Mouse (Mus musculus) kidney, adult 18-20 months (tissue): ENCODE data around the gene Morc2a.

Experiments used
- DNase-seq: peaks from one replicate; pipeline ENCODE4 v3.0.0; 2021

Morc2a gene

DNA sequence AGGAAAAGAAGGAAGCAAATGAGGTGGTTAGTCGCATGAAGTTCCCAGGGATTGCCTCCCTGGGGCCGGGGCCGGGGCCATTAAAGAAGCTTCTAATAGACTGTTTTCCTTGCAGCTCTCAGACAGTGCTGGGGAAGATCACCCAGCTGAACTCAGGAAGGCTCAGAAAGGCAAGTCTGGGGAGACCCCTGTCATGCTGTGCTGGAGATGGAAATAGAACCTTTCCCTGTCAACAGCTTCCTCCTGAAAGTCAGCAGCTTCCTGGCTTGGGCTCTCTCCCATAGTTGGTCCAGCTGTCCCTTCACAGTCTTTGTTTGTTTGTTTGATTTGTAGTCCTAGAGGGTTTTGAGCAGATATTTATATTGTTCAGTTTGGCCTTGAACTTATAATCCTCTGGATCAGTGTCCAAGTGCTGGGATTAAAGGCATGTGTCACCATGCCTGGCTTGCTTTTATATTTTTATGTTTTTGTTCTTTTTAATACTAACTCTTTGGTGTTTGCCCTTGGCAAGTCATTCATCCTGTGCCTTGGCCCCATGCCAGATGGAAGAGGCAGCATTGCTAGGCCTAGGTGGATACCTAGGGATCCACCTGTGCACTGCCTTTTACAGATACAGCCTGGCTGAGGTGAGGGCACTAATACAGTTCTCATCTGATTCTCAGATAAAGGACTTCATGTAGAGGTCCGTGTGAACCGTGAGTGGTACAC lies 35.9 kb downstream of the Morc2a start:
- DNase-seq = peak; percentile 25

DNA sequence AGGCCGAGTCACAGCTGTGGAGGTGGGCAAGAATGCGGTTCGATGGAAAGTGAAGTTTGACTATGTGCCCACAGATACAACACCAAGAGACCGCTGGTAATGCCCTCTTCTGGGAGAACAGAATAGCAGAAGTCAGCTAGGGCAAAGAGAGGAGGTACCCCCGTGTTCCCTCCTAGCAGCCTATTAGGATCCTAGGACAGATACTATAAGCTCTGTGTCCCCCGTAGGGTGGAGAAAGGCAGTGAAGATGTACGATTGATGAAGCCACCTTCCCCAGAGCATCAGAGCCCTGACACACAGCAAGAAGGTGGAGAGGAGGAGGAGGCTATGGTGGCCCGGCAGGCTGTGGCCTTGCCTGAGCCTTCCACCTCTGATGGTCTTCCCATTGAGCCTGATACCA lies 36.4 kb downstream of the Morc2a start:
- DNase-seq = no peak

DNA sequence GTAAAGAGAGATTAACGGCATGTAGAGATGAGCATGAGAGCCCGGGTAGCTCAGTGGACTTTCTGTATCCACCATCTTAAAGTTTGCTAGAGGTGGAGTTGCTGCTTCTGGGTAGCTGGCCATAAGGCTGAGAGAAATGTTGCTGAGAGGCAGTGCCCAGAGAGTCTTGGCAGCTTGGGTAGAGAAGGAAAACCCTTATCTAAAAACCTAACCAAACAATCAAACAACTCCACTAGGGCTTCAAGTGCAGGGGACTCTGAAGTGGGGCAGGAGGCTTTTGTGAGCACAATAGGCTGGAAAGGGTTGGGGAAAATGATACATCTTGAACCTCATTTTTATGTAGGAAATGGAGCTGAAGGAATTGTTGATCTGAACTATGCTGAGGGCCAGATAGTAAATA lies 37.3 kb downstream of the Morc2a start:
- DNase-seq = no peak

DNA sequence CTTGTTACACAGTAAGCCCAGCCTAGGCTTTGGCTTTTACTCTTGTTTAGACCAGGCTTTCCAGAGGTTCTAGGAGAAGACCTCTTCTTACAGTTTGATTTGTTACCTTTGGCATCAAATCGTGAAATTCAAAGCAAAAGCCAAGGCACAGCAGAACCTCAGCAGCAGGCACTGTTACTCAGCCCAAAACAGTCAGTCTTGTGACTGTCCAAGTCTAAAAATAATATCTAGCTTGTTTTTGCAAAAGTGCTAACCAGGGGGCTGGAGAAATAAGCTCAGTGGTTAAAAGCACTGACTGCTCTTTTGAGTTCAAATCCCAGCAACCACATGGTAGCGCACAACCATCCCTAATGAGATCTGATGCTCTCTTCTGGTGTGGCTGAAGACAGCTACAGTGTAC lies 37.9 kb downstream of the Morc2a start:
- DNase-seq = no peak

DNA sequence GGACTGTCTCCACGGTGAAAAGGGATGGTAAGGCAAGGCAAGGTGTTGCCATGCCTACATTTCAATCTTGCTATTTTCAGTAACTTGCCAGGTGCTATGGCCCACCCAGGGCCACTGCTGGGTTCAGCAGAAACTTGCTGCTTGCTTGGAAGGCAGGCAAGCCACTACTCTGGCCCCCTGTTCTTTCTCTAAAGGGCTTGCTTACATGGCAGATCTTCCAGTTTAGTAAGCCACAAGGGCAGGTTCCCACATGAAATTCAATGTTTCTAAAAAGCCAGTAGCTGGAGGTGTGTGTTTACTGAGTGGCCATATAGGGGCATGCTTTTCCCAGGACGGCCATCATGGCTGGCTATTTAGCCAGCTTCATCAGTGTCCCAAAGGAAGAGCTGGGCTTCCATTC lies 42.8 kb downstream of the Morc2a start:
- DNase-seq = no peak

DNA sequence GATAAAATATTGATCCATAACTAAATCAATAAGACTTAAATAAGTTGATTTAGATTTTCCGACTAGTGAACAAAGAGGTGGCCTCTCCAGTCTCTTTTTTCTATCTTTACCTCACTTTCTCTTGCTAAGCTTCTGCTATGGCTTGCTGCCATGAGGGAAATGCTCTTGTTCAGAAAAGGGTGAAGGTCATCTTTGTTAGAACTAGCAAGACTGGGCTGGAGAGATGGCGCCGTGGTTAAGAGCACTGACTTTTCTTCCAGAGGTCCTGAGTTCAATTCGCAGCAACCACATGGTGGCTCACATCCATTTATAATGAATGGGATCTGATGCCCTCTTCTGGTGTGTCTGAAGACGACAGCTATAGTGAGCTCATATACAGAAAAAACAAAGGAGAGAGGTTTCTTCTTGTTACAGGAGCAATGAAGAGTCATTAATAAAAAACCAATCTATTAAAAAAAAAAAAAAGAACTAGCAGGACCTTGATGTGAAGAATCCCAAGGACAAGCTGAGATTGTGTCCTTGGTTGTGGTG lies 47.2 kb downstream of the Morc2a start:
- no peak for DNase-seq

DNA sequence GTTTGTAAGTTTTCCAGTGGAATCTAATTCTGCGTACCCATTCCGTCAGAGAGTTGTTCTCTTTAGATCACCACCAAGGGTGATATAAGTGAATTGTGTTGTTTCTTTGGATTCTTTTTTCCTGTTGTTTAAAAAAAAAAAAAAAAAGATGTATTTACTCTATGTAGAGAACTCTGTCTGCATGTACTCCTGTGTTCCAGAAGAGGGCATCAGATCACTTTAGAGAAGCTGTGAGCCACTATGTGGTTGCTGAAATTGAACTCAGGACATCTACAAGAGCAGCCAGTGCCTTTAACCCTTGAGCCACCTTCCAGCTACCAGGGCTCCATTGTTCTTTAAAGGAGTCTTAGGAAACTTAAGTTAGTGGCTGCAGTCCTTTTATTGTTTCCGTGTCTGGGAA lies 48.5 kb downstream of the Morc2a start:
- no peak for DNase-seq

DNA sequence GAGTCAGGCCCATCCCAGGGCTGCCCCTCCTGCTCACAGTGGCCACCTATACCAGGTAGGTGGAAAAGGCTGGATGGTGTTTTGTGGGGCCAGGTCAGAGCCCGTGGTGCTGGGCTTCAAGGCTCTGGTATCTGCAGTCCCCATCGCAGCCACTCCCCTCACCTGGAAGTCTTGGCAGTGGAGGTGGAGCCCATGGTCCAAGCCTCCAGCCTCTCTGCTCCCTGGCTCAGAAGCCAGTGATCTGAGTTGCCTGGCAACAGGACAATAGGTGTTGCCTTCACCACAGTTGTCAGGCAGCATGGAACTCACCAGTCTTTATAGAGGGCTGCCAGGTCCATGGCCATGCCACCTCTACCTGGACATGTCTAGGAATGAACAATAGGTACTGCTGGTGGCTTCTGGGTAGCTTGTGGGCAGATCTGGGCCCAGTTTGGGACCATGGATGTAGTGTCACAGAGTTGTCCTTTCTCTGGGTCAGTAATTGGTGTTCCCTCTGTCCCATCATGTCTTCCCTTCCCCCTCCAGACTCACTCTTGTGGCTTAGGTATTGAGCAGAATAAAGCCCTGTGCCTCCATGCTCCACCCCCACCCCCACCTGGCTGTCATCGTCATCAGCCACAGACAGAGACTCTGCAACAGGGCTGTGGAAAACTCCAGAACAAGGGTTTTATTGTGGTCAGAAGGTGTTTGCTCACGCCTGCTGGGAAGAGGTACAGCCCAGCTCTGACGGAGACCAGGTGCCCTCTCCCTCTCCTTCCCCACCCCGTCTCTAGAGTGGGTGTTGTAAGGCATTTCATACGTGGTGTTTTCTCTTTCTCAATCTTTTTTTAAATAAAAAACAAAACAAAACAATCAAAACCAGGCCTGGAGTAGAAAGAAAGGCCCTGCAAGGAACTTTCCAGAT lies 54.4 kb downstream of the Morc2a start:
- no peak for DNase-seq

DNA sequence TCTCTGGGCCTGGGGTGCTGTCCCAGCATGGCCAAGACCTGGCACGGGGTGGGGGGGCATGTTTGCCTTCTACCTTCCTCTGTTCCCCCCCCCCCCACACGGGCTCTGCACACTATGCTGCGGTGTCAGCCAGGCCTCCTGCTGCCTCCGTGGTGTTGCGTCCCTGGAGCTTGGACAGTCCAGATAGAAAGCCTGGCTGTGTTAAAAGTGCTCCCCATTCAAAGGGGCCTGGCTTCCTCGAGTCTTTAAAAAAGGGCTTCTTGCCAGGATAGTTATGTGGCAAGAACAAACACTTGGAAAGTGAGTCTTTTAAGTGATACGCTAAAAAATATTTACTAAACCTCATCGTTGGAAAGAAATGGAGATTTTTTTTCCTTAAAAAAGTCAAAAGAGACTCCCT lies 55.4 kb downstream of the Morc2a start:
- no peak for DNase-seq

DNA sequence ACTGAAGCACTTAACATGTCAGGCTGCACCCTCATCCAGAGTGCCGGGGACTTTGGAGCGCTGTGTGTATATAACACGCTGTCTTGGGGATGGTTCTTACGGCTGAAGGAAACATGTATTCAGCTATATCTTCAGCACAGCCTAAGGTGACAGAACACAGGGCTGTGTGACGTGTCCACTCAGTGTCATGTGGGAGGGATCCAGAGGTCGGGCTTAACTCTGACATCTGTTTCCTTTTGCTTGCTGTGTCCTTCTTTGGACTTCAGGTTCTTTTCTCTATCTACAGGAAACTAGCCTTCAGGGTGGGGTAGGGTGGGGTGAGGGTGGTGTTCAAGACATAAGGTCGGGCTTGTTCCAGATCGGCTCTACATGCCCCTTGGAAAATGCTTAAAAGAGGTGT lies 58.1 kb downstream of the Morc2a start:
- no peak for DNase-seq

DNA sequence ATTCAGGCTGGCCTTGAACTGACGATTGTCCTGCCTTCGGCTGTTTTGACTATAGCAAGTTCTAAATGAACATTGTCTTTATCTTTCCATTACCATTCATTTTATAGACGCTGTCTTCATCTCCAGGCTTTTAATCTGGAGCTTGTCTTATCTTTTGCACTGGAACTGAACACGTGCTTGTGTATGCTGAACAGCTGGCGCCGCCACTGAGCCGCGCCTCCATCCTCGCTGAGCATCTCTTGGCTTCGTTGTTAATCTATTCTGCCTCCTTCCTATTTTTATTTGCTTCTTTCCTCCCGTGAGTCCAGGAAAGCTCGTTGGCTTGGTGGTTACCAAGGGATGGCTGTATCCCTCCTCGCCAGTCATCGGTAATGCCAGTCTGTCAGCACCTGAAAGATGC lies 61.2 kb downstream of the Morc2a start:
- DNase-seq = no peak

DNA sequence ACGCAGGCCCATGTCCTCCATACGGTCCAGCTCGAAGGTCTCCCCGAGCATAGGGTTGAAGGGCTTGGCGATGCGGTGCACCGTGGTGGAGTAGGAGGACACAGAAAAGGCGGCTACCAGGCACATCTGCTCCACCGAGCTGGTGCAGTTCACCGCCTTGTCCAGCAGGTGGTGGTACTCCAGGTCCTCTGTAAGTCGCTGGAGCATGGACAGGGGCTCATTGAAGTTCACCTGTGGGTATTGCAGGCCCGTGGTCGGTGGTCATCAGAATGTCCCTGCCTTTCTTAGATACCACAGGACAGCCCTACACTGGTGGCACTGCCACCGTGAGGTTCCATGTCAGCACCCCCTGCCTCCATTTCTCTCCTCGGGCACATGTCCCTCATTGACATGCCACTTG lies 65.5 kb downstream of the Morc2a start:
- DNase-seq = peak; percentile 71

DNA sequence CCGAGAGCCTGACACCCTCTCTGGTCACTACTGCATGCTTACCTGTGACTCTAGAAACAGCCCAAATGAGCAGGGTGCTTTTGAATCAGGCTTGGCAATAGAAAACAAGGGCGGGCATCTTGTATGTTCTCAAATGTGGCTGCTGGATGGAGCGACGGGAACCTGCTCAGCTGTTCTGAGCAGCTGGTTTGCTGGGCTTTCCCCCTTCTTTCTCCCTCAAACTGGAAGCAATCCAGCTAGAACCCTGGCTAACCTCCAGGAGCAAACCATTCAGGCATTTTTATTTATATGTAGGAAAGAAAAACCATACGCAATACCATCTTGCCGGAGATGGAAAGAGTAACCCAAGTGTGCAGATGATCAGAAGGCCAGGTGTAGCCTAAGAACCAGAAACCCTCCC lies 67.7 kb downstream of the Morc2a start:
- no peak for DNase-seq

DNA sequence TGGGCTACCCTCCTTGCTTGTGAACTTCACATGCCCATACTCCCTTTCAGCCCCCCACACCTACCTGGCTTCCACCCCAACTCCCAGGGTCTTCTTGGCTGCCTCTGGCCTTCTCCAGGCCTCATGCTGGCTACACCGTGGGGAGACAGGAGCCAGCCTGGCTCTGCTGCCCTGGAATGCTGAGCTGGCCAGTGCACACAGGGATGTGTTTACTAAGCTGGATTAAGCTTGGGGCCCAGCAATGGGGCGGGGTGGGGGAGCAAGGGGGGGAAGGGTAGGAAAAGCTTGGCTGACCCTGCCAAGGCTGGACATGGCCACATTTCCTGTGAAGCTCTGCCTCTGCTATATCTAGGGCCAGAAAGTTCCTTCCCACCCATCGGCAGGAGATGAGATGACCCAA lies 73.0 kb downstream of the Morc2a start:
- no peak for DNase-seq

DNA sequence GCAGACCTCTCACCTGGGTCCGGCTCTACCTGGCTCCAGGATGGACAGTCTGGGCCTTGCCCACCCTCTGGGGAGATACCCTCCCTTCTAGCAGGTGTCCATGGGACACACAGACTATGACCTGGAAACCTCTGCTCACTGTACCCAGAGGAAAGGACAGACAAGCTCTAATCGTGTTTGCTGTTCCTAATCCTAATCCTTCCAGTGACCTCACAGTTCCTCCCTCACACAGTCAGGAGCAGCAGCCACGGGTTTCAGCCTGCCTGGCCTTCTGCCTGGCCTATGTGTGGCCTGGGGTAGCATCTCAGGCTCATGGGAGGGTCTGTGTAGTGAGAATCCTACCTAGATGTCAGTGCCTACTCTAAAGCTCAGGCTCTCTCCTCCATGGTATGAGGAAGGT lies 73.9 kb downstream of the Morc2a start:
- DNase-seq = no peak

DNA sequence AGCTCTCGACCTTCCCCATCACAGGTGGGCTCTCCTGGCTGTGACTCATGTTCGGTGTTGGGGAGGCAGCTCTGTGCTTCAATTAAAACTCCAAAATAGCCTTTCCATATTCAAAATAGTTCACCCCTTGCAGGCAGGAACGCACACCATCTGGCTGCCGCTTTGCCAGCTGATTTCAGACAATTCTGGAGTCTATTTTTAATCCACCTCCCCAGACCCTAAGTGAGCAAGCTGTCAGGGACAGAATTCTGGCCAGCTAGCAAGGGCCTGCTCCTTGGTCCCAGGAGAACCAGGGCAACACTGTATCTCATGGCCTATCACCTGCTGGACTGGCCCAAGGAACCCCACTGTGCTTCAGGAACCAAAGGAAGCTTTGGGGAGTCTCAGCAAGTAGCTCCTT lies 74.9 kb downstream of the Morc2a start:
- no peak for DNase-seq

DNA sequence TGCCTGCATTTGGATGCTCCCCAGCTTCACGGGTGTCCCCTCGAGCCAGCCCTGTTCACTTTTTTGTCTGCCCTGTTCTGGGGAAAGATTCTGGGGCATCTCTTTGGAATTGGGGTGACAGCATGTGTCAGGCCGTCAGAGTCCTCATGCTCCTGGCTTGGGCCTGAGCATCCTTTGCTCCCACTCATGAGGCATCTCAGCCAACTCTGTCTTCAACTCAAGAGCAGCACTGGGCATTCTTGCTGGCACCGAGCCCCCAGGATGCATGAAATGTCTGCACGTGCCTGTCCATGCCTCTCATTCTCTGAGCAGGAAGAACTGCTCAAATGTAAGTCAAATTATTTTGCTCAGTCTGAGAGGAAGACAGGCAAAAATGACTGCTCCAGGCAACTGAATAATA lies 75.7 kb downstream of the Morc2a start:
- no peak for DNase-seq

DNA sequence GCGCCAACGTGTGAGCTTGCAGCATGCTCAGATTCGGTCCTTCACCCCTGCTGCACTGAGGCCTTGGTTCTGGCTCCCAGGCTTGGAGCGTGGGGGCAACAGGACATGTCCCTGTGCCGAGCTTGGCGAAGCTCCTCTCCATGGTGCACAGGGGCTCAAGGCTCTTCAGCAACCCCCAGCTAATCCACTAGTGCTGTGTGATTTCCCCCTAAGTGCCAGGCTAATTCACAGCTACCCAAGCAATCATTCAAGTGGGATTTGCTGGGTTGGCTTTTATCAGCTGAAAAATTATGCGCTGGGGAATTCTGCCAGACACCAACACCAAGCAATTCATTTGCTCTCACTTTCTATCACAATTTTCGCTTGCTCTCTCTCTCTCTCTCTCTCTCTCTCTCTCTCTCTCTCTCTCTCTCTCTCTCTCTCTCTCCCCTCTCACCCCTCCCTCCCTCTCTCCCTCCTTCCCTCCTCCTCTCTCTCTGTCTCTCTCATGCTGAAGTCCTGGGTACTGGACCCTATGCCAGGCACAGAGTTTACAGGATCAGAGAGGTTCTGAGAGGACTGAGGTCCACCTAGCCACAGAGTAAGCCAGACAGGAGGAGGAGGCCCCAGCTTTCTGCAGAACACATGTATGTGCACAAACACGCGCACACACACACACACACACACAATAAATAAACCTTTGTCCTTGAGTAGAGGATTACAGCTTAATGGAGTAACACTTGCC lies 76.5 kb downstream of the Morc2a start:
- no peak for DNase-seq

DNA sequence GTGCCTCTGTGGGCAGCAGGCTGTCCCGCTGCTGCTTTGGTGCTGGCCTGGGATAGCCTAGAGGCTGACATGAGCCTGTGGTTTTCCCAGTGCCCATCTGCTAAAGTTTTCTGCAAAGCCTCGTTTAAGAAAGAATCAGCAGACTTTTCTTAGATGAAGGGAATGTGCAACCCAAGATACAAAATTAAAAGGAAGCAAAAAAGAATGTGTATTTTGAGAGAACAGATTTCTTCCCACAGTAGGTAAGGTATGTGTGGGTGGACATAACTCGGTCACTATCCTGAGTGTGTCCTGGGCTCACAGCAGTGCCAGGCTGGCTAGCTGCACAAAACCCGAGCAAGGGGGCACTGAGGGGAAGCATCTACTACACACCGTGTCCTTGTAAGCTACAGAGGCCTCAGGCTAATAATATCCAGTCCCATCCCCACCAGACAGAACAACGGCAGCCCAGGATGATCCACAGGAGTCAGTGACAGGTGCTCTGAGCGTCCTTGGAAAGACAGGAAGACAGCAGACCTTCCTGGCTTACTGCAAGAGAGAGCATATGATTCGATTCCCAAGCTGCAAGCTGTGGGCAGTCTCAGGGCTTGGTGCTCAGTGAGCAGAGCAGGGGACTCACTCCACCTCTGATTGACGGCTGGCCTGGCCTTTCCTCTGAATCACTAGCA lies 78.6 kb downstream of the Morc2a start:
- DNase-seq = no peak

DNA sequence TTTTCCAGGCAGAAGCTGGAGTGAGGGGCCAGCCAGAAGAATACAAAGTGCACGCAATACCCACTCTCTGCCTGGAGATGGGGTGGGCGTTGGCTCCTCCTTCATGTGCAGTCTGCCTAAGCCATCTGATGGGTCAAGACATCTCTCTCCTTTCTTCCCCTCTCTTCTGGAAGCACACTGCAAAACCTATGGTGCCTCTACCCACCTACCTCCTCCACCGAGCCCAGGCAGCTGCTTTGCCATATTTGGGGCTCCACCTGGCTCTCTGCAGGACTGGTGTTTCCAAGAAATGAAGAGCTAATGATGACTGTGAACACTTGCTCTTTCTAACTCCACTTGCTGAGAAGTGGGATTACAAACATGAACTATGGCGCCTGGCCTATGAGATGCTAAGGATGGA lies 82.5 kb downstream of the Morc2a start:
- DNase-seq = no peak

DNA sequence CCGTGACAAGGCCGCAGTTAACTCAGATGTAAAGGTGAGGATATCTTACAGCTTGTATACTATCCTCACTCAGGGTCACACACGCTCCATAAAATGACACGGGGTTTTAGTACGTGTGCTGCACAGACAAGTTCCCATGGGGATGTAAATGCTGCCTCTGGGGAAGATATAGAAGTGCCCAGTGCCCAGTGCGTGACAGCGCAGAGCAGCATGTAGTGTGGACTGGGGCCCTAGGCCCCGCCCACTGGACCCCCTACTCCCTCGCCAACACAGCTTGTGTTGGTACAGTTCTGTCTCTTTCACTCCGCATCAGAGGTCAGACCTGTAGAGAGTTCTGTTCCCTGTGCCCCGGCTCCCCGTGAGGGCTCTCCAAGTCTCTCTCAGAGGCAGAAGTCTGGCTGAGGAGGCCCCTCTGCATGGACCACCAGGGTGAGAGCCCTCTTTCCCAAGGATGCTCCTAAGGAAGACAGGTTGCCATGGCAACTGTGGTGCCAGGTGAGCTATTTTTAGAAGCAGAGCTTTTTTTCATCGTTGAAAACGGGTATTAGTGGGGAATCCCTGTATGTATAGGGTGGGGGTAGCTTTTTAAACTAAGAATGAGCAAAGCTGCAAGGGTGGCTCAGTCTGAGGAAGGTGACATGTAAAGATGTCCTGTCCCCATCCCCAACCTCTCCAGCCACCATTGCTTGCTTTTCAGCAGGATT lies 85.1 kb downstream of the Morc2a start:
- no peak for DNase-seq

DNA sequence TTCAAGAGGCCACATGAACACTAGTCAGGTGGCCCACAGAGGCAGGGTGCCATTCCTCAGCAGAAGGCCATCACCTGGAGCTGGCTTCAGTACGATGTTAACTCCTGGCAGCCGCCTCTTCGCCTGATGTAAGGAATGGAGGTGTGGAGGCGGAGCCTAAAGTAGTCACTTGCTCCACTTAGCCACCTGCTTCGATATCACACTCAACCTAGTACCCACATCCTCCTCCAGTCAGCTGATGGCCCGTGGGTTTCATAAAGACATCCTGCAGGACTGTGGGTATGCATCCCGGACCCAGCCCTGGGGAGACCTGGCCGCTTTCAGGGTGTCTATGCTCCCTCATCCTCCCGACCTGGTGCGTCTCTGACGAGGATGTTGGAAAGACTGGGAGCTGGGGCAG lies 86.7 kb downstream of the Morc2a start:
- DNase-seq = no peak
